Mouse (Mus musculus) urinary bladder, postnatal 10 days (tissue): ENCODE measurements around the gene Zfp750.

Experiments
- DNase-seq: peaks from one replicate; pipeline ENCODE4 v3.0.0; 2022; ENCODE audit warnings: low spot score

Zfp750 gene

DNA sequence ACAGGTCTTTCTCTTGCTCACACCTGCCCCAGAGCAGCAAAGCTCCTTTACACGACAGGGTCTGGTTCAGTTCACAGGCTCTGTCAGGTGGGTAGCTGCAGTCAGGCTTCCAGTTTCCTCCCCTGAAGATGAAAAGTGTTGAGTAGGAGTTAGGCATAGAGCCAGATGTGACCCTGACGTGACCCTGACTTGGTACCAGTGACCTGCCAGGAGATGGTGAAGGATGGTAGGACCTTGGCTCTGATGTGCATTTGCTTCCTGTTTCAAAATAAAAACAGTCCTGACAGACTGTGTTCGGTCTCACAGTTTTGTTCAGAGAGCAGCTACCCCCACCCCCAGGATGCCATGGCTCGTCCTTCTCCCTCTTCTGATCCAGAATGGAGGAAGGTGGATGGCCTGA lies 23.3 kb upstream of the Zfp750 start:
- DNase-seq, result no peak

DNA sequence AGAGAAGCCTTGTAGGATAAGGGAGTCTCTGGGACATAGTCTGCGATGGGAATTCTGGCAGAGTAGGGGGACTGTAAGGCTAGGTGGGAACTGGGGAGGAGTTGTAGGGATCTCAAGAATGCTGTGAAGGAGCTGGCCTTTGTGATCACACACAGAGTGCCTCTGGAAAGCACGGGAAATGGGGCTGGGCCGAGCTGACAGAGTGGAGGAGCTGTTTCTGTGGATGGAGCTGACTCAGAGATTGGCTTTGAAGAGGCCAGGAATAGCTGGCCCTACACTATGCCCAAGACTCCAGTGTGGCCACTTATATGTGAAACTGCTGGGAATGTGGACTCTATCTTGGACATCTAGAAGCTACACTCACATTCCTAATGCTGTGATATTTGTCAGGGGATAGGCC lies 17.4 kb upstream of the Zfp750 start:
- no peak for DNase-seq

DNA sequence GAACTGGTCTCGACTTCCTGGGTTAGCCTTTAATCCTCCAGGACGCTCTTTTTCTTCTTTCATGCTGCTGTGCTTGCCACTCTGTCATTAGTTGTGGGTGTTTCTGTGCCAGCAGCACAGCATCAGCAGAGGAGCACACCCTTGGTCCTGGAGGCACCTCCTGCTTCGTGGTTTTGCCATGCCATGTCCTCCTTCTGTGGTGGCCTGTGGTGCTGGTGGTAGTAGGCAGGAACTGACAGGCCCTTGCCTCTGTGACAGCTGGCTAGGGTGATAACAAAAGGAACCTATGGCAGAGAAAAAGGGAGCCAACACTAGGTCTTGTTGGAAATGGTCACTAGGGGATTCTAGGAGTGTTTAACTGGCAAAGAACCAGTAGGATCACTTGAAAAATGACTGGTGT lies 10.6 kb upstream of the Zfp750 start:
- no peak for DNase-seq

DNA sequence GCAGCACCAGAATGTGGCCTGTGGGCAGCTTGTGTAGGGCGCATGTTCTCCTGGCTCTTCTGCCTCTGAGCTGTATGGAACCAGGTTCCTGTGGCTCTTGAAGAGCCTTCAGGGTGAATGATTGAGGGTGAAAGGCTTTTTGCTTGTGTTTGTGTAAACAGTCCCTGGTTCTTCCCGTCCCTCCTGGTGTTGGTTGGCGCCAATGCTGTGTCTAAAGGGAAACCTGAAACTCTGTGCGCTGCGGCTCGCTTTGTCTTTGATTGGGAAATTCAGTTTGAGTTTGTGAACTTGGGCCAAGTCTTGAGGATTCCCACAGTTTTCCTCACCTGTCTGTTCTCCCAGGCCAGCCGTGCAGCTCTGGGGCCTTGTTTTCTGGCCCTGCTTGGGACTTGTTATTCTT lies 5.1 kb upstream of the Zfp750 start:
- DNase-seq, result no peak

DNA sequence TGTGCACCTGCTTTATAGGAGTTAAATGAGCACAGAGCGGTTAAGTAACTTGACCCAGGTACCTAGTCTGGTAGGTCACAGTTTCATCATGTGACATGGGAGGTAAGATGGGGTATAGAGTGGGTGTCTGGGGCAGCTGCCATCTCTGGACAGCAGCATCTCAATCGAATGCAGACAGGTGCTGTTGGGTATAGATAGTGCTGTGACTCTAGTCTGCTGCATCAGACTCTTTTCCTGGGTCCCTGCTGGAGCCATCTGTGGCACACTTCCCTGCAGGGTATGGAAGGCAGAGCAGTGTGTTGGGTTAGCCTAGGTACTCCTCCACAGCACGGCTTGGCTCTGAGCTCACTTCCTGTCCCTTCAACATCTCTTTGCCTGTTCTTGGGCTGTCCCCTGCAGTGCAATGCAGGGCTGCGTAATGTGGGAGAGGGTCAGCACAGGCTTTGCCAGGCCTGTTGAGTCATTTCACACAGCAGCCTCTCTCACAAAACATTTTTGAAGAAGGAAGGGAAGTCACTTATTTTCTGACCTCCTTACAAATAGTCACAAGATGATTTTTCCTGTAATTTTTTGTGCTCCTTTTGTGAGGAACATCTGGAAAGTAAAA lies 3.1 kb upstream of the Zfp750 start:
- DNase-seq, result no peak

DNA sequence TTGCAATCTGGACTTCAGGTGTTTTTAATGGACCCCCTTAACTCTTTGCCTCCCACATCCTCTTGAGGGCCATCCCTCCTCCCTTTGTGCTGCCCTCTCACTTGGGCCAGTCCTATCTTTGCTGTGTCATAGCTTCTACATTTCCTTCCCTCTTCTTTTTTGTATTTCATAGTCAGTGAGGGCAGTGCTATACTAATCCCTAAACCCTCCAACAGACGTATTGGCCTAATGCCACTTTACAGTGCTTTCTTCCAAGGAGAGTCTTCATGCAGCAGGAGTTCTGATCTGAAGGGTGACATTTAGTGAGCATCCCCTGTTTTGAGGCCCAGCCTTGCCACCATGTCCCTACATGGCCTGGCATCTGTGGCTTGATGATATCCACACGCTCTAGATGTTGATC lies 1.6 kb upstream of the Zfp750 start:
- no peak for DNase-seq

DNA sequence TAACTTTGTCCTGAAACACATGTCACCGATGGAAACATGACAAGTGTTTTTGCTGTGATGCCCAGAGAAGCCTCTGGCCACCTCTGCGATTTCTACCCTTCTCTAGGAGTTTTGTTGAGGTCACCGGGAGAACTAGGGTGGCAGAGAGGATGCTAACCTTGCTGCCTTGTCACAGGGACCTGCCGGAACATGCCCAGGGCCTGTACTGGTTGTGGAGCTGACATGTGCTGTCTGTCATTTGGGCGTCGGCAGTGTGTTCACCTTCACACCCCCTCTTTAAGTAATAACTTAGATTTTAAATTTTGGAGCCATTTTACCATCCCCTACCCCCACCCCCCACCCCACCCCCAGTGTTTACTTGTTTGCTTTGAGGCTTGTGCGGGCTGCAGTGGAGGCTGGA lies 570 bp upstream of the Zfp750 start:
- no peak for DNase-seq

DNA sequence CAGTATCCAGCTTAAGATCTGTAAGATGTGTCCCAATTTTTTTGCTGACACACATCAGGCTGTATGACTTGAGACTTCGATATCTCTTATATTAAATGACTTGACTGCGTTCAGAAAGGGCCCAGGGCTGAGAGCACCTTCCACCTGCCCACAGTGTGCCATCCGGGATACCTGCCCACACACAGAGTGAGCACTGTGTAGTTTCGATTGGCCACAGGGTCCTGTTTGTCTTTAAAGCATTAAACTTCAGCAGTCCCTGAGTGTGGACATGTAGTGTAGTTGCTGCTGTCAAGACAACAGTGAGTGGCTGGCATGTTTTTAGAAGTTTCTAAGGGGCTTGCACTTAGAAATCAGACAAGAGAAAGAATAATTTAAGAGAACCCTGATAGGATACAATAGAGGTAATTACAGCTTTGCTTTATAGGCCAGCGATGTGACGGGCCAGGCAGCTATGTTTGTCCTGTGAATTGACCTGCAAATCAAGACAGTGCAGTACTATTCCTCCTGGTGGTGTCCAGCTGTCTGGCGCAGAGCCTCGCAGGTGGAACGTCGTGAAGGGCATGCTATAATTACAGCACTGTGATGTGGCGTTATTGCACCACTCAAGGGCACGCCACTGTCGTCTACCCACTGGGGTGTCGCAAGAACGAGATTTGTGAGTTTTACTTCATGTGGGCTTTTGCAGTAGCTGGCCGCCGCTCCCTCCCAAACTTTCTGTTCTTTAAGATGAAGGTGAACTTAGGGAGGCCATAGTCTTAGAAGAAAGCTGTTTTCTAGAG lies 1.3 kb downstream of the Zfp750 start:
- DNase-seq, result no peak

DNA sequence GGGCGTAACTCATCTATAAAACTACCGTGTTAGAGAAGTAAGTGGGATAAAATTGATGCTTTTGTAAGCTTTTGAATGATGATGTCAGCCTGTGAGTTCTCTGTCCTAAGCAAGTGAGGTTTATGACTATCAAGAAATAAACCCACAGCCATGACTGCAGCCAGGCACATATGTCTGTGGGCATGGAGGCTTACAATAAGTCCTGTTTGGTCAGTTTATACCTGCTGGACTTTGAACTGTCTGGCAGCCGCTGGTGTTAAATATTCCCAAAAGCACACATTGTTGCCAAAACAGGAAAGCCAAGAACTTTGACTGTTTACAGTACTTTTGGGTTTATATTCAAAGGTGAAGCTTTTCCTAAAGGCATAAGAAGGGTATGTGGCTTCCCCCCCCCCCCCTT lies 2.2 kb downstream of the Zfp750 start:
- no peak for DNase-seq

DNA sequence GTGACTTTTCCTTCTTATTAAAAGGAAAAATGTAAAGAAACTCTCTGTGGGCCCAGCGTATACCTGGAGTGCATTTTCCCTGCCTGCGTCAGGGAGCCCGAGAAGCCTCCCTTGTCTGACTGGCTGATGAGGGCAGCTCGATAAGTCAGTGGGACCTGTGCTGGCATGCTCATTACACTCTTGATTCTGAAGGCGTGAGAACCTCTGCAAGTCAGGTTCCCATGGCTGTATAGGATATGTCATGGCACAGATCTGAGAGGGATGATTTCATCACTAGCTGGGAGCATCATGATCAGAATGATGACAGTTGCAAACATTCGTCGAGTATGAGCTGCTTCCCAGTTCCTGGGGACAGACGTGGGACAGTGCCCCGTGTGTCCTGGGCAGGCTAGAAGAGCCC lies 3.1 kb downstream of the Zfp750 start:
- no peak for DNase-seq

DNA sequence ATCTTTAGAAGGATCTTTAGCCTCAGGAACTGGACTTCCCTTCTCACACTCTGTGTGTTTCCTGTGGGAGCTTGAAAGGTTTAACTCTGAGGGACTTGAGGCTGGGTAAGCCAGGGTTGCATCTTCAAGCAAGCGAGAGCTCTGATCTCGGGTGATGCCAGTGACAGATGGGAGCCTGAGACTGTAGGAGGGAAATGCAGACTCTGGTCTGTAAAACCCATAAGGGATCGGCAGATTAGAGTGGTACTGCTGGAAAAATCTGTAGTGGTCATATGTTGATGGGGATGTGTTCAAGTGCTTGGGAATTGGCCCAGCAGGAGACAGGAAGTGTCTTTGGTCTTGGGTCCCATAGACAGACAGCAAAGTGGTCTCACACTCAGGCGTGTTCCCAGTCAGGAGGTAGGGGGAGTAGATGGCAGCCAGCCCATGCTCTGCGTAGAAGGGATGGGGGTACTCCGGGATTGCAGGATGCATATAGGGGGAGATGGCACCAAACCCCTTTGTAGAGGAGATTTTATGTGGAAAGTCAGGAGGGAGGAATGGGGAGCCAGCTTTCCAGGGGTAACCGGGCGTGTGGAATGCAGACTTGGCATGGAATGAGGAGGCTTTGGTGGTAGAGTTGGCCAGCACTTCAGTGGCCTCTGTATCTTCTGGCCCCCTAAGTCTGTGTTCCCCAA lies 6.1 kb downstream of the Zfp750 start:
- DNase-seq, result no peak

DNA sequence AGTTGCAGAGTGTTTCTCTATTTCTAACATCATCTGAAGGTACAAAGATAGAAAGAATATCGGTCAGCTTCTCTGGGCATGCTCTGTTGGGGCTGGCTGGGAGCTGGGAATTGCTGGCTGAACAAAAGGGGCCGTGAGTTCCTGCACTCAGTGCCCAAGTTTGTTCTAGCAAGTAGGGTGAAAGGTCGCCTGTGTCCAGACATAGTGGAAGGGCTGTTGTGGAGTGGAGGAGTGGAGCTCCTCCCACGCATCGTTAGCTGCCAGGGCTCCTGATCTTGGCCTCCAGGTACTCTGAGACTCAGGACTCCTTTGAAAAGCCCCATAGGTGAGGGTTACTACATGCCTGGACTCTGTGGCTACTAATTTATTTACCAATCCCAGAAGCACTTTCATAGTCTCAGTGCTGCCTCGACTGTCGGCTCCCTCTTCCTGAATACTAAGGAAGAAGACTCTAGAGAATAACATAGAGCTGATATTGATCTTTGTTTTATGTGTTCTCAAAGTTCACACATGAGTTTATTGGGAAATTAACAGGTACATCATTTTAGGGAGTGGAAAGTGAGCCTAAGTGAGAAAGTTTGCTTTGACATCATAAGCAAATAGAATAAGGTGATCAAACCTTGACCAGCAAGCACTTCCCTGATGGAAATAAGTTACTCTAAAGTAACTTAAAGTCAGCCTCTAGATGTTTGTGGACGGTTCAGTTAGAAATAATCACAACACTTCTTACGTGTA lies 8.5 kb downstream of the Zfp750 start:
- DNase-seq, result no peak

DNA sequence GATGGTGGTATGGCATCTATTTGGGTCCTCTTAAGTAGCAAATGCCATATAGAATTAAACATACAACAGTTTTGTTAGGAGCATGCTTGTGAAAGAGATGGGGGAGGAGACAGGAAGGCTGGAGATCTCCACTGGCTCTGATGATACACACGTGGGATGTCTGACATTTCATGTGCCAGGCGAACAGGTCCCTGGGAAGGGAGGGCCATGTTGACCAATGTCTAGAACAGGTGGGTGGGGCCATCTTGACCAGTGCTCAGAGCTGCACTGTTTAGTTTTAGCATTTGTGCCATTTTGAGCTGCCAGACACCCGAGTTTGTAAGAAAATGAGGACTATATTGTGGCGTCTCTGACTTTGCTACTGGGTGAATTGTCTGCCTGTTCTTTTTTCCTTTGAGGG lies 10.7 kb downstream of the Zfp750 start:
- DNase-seq, result no peak

DNA sequence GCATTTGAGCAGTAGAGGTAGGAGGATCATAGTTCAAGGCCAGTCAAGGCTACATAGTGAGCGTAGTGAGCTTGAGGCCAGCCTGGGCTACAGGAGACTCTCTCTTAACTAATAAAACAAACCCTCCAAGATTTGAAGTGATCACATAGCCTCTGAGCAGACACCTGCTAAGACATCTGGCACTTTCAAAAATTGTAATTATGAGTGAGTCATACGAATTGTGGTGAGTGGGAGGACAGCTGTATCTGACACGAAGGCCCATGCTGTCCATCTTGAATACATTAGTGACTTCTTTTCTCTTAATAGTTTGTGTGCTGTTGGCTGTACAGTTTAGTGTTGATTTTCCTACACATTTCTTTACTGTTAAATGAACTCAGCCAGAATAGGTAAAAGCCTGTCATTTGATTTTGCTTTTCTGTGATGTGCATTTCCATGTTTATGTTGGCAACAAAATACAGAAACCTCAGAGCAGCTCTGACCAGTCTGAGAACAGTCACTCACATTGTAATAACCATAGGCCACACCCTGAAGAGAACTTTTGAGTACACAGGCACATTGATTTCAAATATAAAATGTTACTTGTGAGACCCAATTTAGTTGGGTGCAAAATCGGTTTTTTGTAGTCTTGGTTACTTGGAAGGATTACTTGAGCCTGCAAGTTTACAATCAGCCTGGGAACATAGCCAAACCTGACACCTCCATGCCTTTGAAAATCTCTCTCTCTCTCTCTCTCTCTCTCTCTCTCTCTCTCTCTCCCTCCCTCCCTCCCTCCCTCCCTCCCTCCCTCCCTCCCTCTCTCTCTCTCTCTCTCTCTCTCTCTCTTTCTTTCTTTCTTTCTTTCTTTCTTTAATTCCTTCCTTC lies 16.9 kb downstream of the Zfp750 start:
- DNase-seq, result no peak

DNA sequence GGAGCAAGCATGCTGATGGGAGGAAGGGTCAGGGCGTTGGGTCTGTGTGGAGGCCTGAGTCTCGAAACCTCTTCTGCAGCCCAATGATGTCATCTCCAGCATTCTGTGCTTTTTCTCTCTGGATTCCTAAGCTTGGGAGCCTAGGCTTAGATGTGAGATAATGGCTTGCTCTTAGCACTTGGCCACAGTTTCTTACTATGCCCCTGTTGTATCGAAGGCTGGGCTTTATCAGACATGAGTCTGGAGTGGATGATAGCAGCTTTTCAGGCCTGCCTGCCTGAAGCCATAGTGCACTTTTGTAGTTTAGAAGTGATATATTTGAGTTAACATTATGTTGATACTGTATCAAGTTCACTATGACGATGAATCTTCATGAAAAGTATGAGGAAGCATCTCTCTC lies 17.6 kb downstream of the Zfp750 start:
- DNase-seq, result no peak

DNA sequence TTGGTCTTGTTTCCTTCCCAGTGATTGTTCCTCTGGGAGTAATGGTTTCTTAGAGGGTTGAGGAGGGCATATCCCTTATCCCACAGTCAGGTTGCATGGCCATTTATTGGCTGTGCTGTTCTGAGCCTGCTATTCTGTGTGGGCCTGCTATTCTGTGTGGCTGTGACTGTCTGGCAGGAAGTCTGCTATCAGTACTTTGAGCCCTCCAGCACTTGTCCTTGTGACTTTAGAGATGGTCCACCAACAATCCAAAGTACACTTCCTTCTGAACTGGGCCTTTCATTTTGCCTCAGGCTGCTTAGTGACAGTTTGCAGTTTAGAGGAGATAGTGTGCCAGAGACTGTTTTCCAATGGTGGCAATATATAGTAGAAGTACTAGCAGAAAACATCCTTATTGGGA lies 18.5 kb downstream of the Zfp750 start:
- DNase-seq, result no peak

DNA sequence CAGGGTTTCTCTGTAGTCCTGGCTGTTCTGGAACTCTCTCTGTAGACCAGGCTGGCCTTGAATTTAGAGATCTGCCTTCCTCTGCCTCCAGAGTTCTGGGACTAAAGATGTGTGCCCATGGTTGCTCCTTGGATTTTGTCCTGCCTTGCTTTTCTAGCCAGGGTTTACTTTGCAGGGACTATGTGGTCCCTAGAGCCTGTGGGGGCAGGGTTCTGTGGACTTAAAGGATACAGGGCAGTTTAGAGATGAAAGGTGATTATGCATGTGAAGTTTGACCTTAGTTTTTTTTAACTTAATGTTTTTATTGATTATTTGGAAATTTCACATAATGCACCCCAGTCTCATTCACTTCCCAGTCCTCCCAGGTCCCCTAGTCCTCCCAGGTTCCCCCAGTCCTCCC lies 28.5 kb downstream of the Zfp750 start:
- no peak for DNase-seq

DNA sequence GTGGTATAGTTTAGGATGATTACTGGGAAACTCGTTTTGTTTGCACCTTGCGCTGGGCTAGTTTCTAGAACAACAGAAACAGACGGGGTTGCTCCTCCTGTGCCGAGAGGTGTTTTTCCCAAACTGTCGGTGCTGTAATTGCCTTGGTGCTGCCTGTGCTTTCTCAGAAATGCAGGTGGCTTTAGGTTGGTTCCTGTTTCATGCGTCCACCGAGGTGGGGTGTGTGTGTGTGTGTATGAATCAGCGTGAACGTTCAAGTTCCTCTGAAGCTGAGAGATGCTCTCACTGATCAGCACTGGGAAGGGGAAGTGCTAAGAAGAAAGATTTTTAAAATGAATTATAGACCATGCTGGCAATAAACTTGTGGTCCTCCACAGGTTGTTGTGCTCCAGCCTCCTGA lies 33.3 kb downstream of the Zfp750 start:
- no peak for DNase-seq

DNA sequence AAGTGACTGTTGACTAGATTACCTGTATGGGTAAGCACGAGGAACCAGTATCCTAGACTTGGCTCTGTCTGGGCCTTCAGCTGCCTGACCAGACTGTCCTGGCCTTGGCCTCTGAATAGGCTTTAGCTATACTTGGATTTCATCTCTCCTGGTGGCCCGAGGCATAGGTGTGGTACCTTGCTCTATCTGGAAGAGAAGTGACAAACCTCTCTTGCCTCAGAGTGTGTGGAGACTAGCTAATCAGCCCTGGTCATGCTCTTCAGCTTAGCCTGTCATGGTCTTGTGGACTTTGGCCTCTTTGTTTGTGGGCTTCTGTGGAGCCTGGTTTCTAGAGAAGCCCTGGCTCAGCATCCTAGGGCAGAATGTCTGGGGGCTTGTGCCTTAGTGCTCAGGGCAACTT lies 38.0 kb downstream of the Zfp750 start:
- no peak for DNase-seq

DNA sequence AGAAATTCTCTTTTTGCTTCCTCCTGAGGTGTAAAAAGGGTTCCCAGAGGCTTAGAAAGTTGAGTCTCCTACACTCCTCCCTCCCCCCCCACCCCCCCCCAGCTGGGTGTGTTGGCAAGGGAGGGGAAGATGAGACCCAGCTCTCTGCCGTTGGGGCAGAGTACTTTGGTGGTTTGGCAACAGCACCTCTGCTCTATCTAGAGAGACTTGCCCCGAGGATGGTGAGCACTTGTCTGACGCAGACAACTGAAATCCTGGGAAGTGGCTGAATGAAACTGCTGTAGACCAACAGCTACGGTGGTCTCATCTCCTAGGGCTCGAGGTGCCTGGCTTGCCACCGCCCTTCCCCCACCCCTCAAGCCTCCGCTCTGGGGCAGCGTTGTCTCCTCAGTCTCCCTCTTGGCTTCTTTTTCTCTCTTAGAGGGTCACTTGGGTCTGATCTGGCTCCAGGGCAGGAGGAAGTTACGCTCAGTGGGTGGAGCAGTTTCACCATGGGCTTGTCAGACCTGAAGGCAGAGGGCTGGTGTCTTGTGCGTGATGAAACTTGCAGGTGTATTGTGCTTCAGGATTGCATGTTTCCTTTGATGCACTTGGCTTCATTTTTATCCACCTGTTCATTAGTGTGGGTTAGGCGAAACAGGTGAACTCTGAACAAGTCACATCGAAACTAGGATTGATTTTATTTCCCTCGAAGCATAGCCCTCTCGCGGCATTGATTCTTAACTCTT lies 39.5 kb downstream of the Zfp750 start:
- DNase-seq, result no peak

DNA sequence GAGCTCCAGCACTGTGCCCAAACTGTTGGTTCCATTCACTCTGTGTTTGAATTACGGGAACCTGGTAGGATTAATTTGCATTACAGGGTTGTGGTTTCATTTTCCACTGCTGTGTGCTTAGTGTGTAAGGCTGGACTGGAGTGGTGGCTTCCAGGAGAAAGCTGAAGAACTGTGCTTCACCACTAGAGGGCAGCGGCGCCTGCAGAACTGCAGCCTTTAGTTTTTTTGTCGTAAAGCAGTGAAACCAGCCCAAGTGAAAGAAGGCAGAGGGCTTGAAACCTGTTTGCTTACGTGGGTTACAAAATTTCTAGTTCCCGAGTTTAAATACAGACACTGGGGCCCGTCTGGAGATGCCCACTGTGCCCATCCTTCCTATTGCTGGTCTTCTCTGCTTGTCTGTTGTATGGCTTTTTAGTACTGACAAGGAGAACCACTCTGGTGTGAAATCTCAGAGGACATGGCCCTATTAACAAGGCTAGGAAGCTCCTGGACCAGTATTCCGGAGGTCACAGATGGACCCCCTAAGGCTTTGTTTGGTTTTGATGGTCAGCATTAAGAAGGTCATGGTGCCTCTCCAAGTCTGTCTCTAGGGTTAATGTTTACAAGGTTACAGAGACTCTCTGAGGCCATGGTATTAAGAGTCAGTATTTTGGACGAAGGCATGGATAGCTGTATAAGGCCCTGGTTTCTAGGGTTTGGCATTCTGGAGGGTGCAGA lies 43.3 kb downstream of the Zfp750 start:
- no peak for DNase-seq
